Mouse (Mus musculus) bone marrow, adult 2 months (tissue): Measurements from ENCODE around the gene Prpf4.

Source experiments
- CTCF ChIP-seq: fragments of 200-500 bp; IDR thresholded peaks from 2 replicates; pipeline ENCODE4 v1.5.1; 2011; ENCODE audit warnings: low read length, control low read depth; ENCODE audit not compliant: control insufficient read depth, insufficient read depth
- POLR2A ChIP-seq: fragments of 200-500 bp; IDR thresholded peaks from 2 replicates; pipeline ENCODE4 v1.6.1; 2011; ENCODE audit warnings: low read depth, mild to moderate bottlenecking, control low read depth, low read length, borderline replicate concordance; ENCODE audit not compliant: control insufficient read depth

DNA sequence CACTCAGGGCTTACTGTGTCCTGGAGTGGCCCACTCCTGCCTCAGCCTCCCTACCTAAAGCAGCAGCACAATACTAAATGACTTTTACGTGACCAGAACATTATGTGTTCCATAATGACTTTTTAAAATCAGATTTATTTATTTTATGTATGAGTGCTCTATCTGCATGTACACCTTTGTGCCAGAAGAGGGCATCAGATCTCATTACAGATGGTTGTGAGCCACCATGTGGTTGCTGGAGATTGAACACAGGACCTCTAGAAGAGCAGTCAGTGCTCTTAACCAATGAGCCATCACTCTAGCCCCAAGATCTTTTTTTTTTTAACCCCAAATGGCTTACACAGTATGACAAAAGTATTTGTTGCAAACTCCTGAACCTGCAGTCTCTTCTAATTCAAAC, 59.6 kb downstream of the Prpf4 start:
- TF ChIP-seq CTCF (no peak), POLR2A (no peak)
